Mouse (Mus musculus): ENCODE measurements around the gene Agap2.

Agap2 gene

GRCm38 (mm10) chr10:127075651-127076050 is 567 bp downstream of the Agap2 start:
- in situ Hi-C loops (cut with MboI; ENCODE audit: unreplicated experiment in 2 of 2), result loop anchor here in 1 of 2 experiments (5.0 kb wide), 1 partner anchor 37 kb away; no protein-coding TSS in a partner anchor

DNA sequence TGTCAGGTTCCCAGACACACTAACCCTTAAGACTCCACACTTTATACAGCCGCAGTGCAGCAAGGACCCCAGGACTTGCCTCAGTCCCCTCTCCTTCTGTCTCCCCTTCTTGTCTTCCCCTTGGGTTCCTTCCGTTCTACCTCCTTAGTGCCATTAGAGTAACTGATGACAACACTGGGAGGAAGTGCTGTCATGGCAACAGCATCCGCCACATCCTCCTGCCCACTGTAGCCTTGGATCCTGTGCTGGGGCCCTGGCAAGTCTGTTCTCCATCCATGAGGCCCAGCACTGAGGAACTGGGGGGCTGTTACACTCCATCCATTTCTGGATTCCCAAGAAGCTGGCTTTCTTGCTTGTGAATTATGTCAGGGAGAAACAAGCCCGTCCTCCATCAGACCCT is 998 bp downstream of the Agap2 start:
- in situ Hi-C loops (cut with MboI; ENCODE audit: unreplicated experiment in 2 of 2), result loop anchor here in 1 of 2 experiments (5.0 kb wide), 1 partner anchor 36 kb away; no protein-coding TSS in a partner anchor

- in situ Hi-C loops (cut with MboI; ENCODE audit: unreplicated experiment in 2 of 2), result loop anchor here in 1 of 2 experiments (5.0 kb wide), 1 partner anchor 35 kb away; no protein-coding TSS in a partner anchor
Measured at GRCm38 (mm10) chr10:127077515-127077914, 2.4 kb downstream of the Agap2 start.

GRCm38 (mm10) chr10:127078001-127078676 is 3.1 kb downstream of the Agap2 start:
- in situ Hi-C loops (cut with MboI; ENCODE audit: unreplicated experiment in 2 of 2), result loop anchor here in 1 of 2 experiments (5.0 kb wide), 1 partner anchor 34 kb away; no protein-coding TSS in a partner anchor

DNA sequence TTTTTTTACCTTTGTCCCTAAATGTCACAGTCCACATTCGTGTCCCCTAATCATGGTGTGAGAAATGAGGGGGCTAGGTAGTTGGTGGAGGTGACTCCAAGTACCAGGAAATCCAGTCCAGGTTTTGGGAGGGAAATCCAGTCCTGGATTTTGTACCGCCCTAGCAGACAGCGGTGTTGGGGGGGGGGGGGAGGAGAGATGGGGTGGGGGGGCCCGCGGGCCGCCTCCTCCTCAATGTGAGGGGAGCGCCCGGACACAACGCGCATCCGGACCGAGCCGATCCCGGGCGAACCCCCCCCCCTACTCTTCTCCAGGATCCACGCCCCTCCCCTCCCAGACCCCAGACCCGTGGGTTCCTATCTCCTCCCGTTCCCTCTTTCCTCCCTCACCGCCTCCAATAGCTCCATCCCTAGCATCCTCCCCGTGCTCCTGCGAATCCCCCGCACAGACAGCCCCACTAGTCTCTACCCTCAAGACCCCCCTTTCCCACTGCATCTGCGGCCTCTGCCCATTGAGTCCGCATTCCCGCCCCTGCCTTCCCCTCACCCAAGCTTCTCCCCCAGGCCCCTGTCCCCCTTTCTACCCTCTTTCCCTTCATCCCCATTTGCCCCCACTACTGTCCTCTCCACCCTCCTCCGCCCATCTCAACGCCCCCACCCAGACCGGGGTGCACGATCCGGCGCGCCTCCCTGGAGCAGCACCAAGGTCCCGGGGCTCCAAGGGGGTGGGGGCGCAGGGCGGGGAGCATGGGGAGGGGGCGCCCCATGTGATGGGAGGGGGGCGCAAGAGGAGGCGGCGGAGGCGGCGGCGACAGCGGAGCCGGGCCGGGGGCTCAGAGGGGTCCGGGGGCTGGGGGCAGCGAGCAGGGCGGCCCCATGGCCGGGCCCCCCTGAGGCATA is 3.8 kb downstream of the Agap2 start:
- in situ Hi-C loops (cut with MboI; ENCODE audit: unreplicated experiment in 2 of 2), result loop anchor here in 1 of 2 experiments (5.0 kb wide), 1 partner anchor 33 kb away; no protein-coding TSS in a partner anchor

DNA sequence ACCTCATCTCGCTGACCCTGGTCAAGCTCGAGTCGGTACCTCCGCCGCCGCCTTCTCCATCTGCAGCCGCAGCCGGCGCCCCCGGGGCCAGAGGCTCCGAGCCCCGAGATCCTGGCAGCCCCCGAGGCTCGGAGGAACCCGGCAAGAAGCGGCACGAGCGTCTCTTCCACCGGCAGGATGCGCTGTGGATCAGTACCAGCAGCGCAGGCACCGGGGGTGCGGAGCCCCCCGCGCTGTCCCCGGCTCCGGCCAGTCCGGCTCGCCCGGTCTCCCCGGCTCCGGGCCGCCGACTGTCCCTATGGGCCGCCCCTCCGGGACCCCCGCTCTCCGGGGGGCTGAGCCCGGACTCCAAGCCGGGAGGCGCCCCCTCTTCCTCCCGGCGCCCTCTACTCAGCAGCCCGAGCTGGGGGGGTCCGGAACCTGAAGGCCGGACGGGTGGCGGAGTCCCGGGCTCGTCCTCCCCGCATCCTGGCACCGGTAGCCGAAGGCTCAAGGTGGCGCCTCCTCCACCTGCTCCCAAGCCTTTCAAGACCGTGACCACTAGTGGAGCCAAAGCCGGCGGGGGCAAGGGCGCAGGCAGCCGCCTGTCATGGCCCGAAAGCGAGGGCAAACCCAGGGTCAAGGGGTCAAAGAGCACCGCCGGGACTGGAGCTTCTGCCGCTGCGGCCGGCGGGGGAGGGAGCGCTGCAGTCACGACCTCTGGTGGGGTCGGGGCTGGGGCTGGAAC is 4.7 kb downstream of the Agap2 start:
- in situ Hi-C loops (cut with MboI; ENCODE audit: unreplicated experiment in 2 of 2), result loop anchor here in 1 of 2 experiments (5.0 kb wide), 1 partner anchor 32 kb away; no protein-coding TSS in a partner anchor

GRCm38 (mm10) chr10:127080901-127081780 is 6.1 kb downstream of the Agap2 start:
- in situ Hi-C loops (cut with MboI; ENCODE audit: unreplicated experiment in 2 of 2), result no loop called here

DNA sequence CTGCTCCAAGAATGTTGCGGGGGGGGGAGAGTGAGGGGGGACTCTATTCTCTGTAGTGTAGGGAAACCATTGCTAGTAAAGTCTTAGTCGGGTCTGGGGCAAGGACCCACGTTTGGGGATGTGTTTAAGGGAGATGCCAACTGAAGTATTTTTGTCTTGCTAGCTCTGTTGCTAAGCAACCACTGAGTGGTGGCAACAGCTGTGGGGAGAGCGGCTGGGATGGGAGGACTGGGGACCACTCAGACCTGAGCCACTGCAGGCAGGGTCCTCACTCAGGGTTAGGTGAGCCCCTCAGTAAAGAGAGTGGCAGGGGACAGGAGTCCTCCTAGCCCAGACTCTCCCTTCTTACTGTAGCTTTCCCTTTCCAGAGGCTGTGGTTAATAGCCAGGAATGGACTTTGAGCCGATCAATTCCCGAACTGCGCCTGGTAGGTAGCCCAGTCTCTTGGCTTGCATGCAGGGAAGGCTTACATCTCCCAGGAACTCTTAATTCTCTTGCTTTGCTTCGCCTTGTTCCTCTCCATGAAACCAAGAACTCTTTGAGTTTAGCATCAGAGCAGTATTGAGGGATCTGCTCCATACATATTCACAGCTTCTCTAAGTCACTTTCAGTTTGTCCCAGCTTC is 7.0 kb downstream of the Agap2 start:
- in situ Hi-C loops (cut with MboI; ENCODE audit: unreplicated experiment in 2 of 2), result no loop called here

DNA sequence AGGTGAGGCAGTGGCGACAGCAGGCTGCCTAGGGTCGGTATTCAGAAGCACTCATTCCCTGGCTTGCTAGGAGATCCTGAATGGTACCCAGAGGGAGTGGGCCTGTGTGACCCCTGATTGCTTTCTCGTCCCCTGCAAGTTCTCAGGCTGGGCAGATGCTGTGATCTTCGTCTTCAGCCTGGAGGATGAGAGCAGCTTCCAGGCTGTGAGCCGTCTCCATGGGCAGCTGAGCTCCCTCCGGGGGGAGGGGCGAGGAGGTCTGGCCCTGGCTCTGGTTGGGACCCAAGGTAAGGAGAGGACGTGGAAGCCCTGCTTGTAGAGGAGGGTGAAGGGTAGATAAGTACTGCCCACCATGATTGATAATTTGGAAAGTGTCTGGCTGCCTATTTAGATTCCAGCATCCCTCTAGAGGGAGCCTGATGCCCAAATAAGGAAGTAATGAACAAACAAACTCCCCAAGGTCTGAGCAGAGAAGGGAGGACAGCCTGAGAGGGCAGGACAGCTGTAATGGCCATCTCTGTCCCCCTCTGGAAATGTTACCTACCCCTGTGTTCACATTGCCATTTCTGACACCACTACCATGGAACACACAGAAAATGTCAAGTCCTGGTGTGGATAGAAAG is 8.3 kb downstream of the Agap2 start:
- in situ Hi-C loops (cut with MboI; ENCODE audit: unreplicated experiment in 2 of 2), result no loop called here

GRCm38 (mm10) chr10:127083915-127084306 is 8.8 kb downstream of the Agap2 start:
- in situ Hi-C loops (cut with MboI; ENCODE audit: unreplicated experiment in 2 of 2), result no loop called here

DNA sequence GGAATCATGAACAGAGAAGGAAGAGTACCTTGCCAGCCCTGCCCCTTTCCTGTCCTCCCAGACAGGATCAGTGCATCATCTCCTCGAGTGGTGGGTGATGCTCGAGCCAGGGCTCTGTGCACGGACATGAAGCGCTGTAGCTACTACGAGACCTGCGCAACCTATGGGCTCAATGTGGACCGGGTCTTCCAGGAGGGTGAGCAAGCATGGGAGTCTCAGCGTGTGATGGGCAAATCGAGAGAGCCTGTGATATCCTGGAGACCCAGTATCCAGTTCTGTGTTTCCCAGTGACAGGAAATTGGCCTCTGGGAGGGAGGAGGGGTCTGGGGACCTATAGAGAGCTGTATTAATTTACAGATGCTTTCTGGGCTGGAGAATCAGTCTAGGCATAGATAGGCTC is 10.0 kb downstream of the Agap2 start:
- in situ Hi-C loops (cut with MboI; ENCODE audit: unreplicated experiment in 2 of 2), result no loop called here

DNA sequence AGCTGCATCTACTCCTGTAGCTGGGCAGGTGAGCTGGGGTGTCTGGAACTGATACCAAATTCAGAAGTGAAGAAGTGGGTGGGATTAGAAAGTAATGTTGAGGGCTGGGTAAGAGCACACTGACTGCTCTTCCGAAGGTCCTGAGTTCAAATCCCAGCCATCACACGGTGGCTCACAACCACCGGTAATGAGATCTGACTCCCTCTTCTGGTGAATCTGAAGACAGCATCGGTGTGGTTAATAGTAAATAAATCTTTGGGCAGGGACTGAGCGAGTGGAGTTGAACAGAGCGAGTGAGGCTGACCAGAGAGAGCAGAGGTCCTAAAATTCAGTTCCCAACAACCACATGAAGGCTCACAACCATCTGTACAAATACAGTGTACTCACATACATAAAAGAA is 10.5 kb downstream of the Agap2 start:
- in situ Hi-C loops (cut with MboI; ENCODE audit: unreplicated experiment in 2 of 2), result no loop called here

DNA sequence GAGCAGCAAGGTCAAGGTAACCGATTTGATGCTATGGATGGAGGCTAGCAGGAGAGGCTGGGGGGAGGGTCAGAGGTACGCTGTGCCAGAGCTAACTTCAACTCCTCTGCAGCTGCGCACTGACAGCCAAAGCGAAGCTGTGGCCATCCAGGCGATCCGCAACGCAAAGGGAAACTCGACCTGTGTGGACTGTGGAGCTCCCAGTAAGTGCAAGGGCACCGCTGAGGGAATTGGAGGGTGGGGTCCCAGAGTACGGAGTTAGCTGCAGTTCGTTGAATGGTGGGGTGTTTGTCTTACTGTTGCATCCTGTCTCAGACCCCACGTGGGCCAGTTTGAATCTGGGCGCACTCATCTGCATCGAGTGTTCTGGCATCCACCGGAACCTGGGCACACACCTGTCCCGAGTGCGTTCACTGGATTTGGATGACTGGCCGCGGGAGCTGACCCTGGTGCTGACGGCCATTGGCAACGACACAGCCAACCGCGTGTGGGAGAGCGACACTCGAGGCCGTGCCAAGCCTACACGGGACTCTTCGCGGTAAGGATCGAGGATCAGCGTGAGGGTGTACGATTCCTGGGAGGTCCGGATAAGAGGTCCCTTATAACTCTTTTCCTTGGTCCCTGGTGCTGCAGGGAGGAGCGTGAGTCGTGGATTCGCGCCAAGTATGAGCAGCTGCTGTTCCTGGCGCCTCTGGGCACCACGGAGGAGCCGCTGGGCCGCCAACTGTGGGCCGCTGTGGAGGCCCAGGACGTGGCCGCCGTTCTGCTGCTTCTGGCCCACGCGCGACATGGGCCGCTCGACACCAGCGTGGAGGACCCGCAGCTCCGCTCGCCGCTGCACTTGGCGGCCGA is 15.7 kb downstream of the Agap2 start:
- in situ Hi-C loops (cut with MboI; ENCODE audit: unreplicated experiment in 2 of 2), result no loop called here

GRCm38 (mm10) chr10:127091507-127092396 is 16.7 kb downstream of the Agap2 start:
- in situ Hi-C loops (cut with MboI; ENCODE audit: unreplicated experiment in 2 of 2), result no loop called here

- in situ Hi-C loops (cut with MboI; ENCODE audit: unreplicated experiment in 2 of 2), result no loop called here
Measured at GRCm38 (mm10) chr10:127092742-127093141, 17.7 kb downstream of the Agap2 start.

DNA sequence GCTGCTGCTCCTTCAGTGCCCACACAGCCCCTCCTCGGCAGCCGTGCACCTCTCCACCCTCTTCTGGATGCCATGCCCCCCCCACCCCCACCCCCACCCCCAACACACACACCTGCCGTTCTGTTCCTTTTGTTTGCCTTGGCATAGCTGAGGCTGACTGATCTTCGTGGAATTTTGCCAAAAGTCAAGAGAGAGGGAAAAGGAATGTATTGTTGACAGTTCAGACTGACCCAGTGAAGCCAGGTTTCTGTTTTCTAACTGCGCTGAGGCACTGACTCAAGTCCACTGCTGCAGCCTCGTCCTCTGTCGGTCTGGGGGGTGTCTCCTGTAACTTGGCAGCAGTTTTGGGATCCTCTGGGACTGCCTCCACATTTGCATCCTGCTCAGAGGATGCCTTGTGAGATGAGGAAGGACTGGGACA is 19.3 kb downstream of the Agap2 start:
- in situ Hi-C loops (cut with MboI; ENCODE audit: unreplicated experiment in 2 of 2), result no loop called here

DNA sequence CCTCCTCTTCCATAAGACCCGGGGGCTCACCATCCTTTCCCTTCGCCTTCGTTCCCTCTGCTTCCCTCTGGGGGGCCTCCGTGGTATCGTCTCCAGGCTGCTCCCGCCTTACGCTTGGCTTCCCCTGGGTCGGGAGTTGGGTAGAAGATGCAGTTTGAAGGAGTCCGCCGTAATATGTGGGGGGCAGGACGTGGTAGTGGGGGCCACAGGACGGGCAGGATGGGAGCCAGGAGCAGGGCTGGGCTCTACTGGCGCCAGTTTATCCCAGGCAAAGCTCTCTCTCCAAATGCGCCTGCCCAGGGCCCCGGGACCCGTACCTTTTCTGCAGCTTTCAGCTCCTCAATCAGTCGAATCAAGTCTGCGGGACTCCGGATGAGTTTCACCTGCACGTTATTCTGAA is 23.4 kb downstream of the Agap2 start:
- in situ Hi-C loops (cut with MboI; ENCODE audit: unreplicated experiment in 2 of 2), result no loop called here
